Mouse (Mus musculus) liver, postnatal 0 days (tissue): ENCODE data around the gene Olfr541.
A peak's percentile ranks its signal among the peaks of the same experiment; 100 is the strongest.

ENCODE experiments used
- CTCF ChIP-seq: sonication (generic); IDR thresholded peaks from 2 replicates; pipeline ENCODE4 v1.5.1; 2016; ENCODE audit warnings: antibody characterized with exemption, low read depth
- EP300 ChIP-seq: IDR thresholded peaks from 2 replicates; pipeline ENCODE4 v1.6.1; 2016; ENCODE audit warnings: antibody characterized with exemption, low read depth, mild to moderate bottlenecking

GRCm38 (mm10) chr7:140721095-140721494 is 24.0 kb downstream of the Olfr541 start:
- TF ChIP-seq CTCF (no peak), EP300 (peak; percentile 74)
